Mouse (Mus musculus): ENCODE results near the gene Mrpl24.

DNA sequence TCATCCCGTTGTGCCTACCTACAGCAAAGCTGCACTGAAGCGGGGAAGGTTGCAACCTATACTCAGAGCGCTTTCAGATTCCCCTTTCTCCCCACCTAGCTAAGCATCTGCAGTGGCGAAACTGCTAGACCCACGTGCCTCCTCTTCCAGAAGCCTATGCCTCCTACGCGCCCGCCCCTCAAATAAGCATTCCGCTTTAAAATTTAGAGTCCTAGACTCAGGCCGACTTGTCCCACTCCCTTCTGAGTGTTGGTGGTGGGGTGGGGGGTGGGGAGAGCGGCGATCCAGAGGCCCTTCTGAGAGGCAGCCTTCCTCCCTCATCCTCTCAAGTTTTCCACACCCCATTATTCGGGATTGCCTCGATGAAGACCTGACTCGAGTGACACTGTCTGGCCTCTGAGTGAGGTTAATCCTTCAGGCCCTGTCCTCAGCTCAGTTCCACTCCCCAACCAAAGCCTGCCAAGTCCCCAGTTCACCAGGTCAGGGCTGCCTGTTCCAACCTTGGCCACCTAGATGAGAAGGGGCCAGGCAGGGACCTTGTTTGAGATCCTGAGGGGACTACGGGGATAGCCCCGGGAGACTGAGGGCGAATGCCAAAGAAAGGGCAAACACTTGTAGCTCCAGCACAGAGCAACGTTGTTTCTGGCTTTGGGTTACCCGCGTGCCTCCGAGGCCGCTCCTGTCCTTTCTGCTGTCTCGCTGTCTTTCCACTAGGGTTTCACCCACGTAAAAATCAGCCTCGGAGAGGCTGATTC is 27.9 kb downstream of the Mrpl24 start:
- TF ChIP-seq CTCF (conservative IDR thresholded peaks at IDR 0.05; ENCODE audit: insufficient read depth, insufficient read length, low read depth, low read length), result no peak
- TF ChIP-seq POLR2A (IDR thresholded peaks at IDR 0.05; ENCODE audit: low read depth, low read length), result no peak

Data from kidney, adult 2 months (tissue).